Mouse (Mus musculus): Measurements from ENCODE around the gene Orc1.

DNA sequence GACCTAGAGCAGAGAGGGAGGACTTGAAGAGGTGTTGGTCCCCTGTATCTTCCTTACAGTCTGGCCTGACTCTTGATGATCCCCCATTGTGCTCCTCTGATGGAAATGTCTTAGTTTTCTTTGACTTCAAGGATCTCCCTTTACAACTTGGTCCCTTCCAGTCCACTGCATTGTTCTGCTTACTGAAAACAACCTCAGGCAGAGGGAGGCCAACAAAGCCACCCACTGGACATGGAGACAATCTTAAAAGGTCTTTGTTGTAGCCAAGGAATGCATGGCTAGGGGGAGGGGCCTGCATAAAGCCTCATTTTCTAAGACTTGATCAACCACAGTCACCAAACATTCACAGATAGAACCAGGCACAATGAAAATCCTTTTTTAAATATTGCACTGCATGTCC is 55.9 kb downstream of the Orc1 start:
- no peak for TF ChIP-seq ZNF384 (IDR thresholded peaks at IDR 0.05; ENCODE audit: low read depth, low read length)
- TF ChIP-seq MAFK (IDR thresholded peaks at IDR 0.05; ENCODE audit: insufficient read depth, low read depth, low read length) = no peak
- no peak for TF ChIP-seq ZC3H11A (IDR thresholded peaks at IDR 0.05; ENCODE audit: borderline replicate concordance, low read depth, low read length)

All from ES-E14 (cell line).